Mouse (Mus musculus): Measurements from ENCODE around the gene Matn4.

DNA sequence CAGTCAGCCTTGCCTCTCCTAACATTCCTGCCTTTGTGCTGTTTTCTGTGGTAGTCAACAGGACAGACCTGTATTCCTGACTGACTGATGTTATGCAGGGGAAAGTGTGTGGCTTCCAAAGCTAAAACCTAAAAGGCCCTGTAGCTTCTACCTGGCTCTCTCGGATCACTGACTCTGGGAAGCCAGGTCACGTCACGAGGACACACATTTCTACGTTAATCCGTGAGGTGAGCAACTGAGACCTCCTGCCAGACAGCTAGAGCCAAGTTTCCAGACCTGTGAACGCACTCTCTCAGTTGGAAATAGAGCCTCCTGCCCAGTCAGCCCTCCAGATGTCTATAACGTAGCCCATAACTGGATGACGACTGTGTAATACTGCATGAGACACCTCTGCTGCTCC, 17.0 kb upstream of the Matn4 start:
- TF ChIP-seq EP300 (IDR thresholded peaks at IDR 0.05; ENCODE audit: low read depth) (no peak), CTCF (IDR thresholded peaks at IDR 0.05; ENCODE audit: low read depth) (no peak)
